26 mouse cellular contexts compared by ENCODE assay signal in genomic region chr9:50320729-50321128, GRCm38 (mm10). TPM values are rescaled to one million over a fixed set of nuclear protein-coding genes. Genes with fewer than 3 reads are reported as not detected.
DNase-seq lines count a peak whose midpoint lies in the region; ATAC-seq and TF ChIP-seq lines count a peak whose summit lies in the region.
"Had no signal": no experiment of that assay in that cellular context is flagged by ENCODE, and none has a peak within 500 bp of the region (broad histone marks: within the 10 kb centered on the region; RNA-seq: fewer than 3 reads in every experiment).

No protein-coding gene starts in this region.

- peak; percentile 37; the same call in 1 of the 2 replicates for TF ChIP-seq CTCF in hindbrain, postnatal 0 days (IDR thresholded peaks at IDR 0.05; ENCODE audit: low read depth)
- TF ChIP-seq CTCF in left cerebral cortex, adult 2 months (IDR thresholded peaks at IDR 0.05) = peak; percentile 44

- no peaks in the 10 kb centered on the region for H3K9me3 ChIP-seq in hindbrain, postnatal 0 days (ENCODE audit: low read length)
- no peaks in the 10 kb centered on the region for H3K9me3 ChIP-seq in hindbrain, embryonic 16.5 days (ENCODE audit: control insufficient read depth, low read length)
- H3K9me3 ChIP-seq: forebrain, embryonic 12.5 days; liver, embryonic 15.5 days; lung, embryonic 15.5 days; stomach, embryonic 15.5 days had no signal

- no peak overlapping the region for H3K4me2 ChIP-seq in hindbrain, postnatal 0 days (ENCODE audit: low read depth, low read length)
- H3K4me2 ChIP-seq in hindbrain, embryonic 16.5 days (ENCODE audit: low read length) = no peak overlapping the region
- H3K4me2 ChIP-seq: forebrain, embryonic 12.5 days; heart, embryonic 11.5 days; hindbrain, embryonic 13.5 days; limb, embryonic 12.5 days; liver, embryonic 15.5 days; lung, embryonic 15.5 days; midbrain, embryonic 13.5 days; stomach, embryonic 15.5 days had no signal

- intact Hi-C loops in left cerebral cortex, adult 2 months (cut with DNase I) = loop anchor here (5.0 kb wide), 1 partner anchor 823 kb away; no protein-coding TSS in a partner anchor
- intact Hi-C loops in left cerebral cortex, postnatal 10 days (cut with DNase I) = no loop called here

- H3K27ac ChIP-seq in hindbrain, postnatal 0 days = no peak overlapping the region
- H3K27ac ChIP-seq in hindbrain, embryonic 16.5 days (ENCODE audit: low read depth, low read length) = no peak overlapping the region
- H3K27ac ChIP-seq in left cerebral cortex, adult 2 months = no peak overlapping the region
- H3K27ac ChIP-seq: forebrain, embryonic 12.5 days; hindbrain, embryonic 13.5 days; limb, embryonic 12.5 days; liver, embryonic 15.5 days; lung, embryonic 15.5 days; midbrain, embryonic 13.5 days; stomach, embryonic 15.5 days had no signal

- no peak for ATAC-seq in hindbrain, postnatal 0 days
- ATAC-seq in hindbrain, embryonic 16.5 days = no peak
- ATAC-seq in erythroblast, adult 5-6 weeks (replicated peaks; ENCODE audit: low FRiP score, poor library complexity, severe bottlenecking) = no peak
- ATAC-seq: midbrain, embryonic 13.5 days had no signal

- WGBS in hindbrain, postnatal 0 days = 45% methylated on average over 1 of the region's 1 CpGs
- 44% methylated on average over 1 of the region's 1 CpGs for WGBS in hindbrain, embryonic 16.5 days

- peaks cover 5% of the 10 kb centered on the region; the same call in 1 of the 2 replicates for H3K4me1 ChIP-seq in hindbrain, postnatal 0 days (ENCODE audit: insufficient read depth, low read length)
- H3K4me1 ChIP-seq in hindbrain, embryonic 16.5 days (ENCODE audit: control insufficient read depth, insufficient read depth, low read depth, low read length) = no peaks in the 10 kb centered on the region
- H3K4me1 ChIP-seq: forebrain, embryonic 12.5 days; limb, embryonic 12.5 days; liver, embryonic 15.5 days; lung, embryonic 15.5 days; megakaryocyte, embryonic 14.5 days; stomach, embryonic 15.5 days had no signal

- DNase-seq in hindbrain, postnatal 0 days (ENCODE audit: low spot score) = no peak
- no peak for DNase-seq in left cerebral cortex, adult 2 months (ENCODE audit: extremely low spot score in 1 of 2, low spot score in 2 of 2)
- no peak for DNase-seq in left cerebral cortex, postnatal 10 days (ENCODE audit: extremely low spot score in 1 of 2, low spot score in 2 of 2)
- DNase-seq in right cerebral cortex, postnatal 14 days = peak; percentile 17
- no peak for DNase-seq in right cerebral cortex, postnatal 25 days
- no peak for DNase-seq in spleen, adult 18-20 months
- DNase-seq: adrenal gland, postnatal 25 days; cerebellum, adult 18-20 months; gastrocnemius, postnatal 14 days; heart, postnatal 4 days; kidney, adult 8-10 months; kidney, postnatal 10 days; lung, postnatal 36 days; thymus, adult 18-20 months; thymus, postnatal 25 days had no signal

- H3K9ac ChIP-seq in hindbrain, postnatal 0 days (replicated peaks; ENCODE audit: low read length) = no peak overlapping the region
- H3K9ac ChIP-seq in hindbrain, embryonic 16.5 days (ENCODE audit: low read depth, low read length) = no peak overlapping the region
- H3K9ac ChIP-seq: forebrain, embryonic 12.5 days; hindbrain, embryonic 13.5 days; limb, embryonic 12.5 days; liver, embryonic 15.5 days; lung, embryonic 15.5 days; midbrain, embryonic 13.5 days; stomach, embryonic 15.5 days had no signal

- no peak overlapping the region for H3K4me3 ChIP-seq in hindbrain, postnatal 0 days (ENCODE audit: low read length)
- no peak overlapping the region for H3K4me3 ChIP-seq in hindbrain, embryonic 16.5 days (ENCODE audit: low read length)
- no peak overlapping the region for H3K4me3 ChIP-seq in left cerebral cortex, adult 2 months
- H3K4me3 ChIP-seq: forebrain, embryonic 12.5 days; hindbrain, embryonic 13.5 days; limb, embryonic 12.5 days; liver, embryonic 15.5 days; lung, embryonic 15.5 days; megakaryocyte, embryonic 14.5 days; midbrain, embryonic 13.5 days; stomach, embryonic 15.5 days had no signal

- H3K27me3 ChIP-seq in hindbrain, postnatal 0 days (ENCODE audit: insufficient read depth, low read length) = no peaks in the 10 kb centered on the region
- no peaks in the 10 kb centered on the region for H3K27me3 ChIP-seq in hindbrain, embryonic 16.5 days (replicated peaks; ENCODE audit: control insufficient read depth, insufficient read depth, low read length)
- H3K27me3 ChIP-seq: forebrain, embryonic 12.5 days; hindbrain, embryonic 13.5 days; limb, embryonic 12.5 days; liver, embryonic 15.5 days; lung, embryonic 15.5 days; megakaryocyte, embryonic 14.5 days; midbrain, embryonic 13.5 days; stomach, embryonic 15.5 days had no signal

- no peaks in the 10 kb centered on the region for H3K36me3 ChIP-seq in hindbrain, postnatal 0 days (ENCODE audit: insufficient read depth, low read length)
- no peaks in the 10 kb centered on the region for H3K36me3 ChIP-seq in hindbrain, embryonic 16.5 days (ENCODE audit: control insufficient read depth, insufficient read depth, low read length)
- H3K36me3 ChIP-seq: forebrain, embryonic 12.5 days; hindbrain, embryonic 13.5 days; limb, embryonic 12.5 days; liver, embryonic 15.5 days; lung, embryonic 15.5 days; midbrain, embryonic 13.5 days; stomach, embryonic 15.5 days had no signal

RNA-seq across cellular contexts. Expression of gene Rpl10-ps3, which starts 24.0 kb away (rescaled TPM):
- total RNA-seq in hindbrain, postnatal 0 days (2014; rRNA removed) = 91.4 and 212 TPM in 2 replicates
- polyA plus RNA-seq in hindbrain, postnatal 0 days (2015; fragmentation: Nextera tagmentation; extraction: Ambion mirVana) = 91.6 and 99.3 TPM in 2 replicates
- 106 and 154 TPM in 2 replicates for polyA plus RNA-seq in hindbrain, embryonic 16.5 days (2015; fragmentation: Nextera tagmentation; extraction: Ambion mirVana)
- 100 to 1,000 TPM; 337 to 355 TPM for total RNA-seq in left cerebral cortex, adult 2 months (2021)
- 100 to 1,000 TPM; 374 to 412 TPM for total RNA-seq in left cerebral cortex, postnatal 10 days (2021)
- 286 and 303 TPM in 2 replicates for total RNA-seq in erythroblast, adult 5-6 weeks (2015; ENCODE audit: low replicate concordance)
- 66.1 and 101 TPM in 2 replicates for total RNA-seq in erythroblast, adult 5-6 weeks (2017; ENCODE audit: low replicate concordance)
